Mouse (Mus musculus) myocyte (in vitro differentiated cells): ENCODE results near the gene Osbpl8. TPM values are rescaled to one million over a fixed set of nuclear protein-coding genes. Genes with fewer than 3 reads are reported as not detected.

Experiments used
- H3K27me3 ChIP-seq: one replicate; pipeline ENCODE4 v1.6.1; 2011; ENCODE audit not compliant: control insufficient read depth, insufficient read depth, insufficient read length
- H3K36me3 ChIP-seq: one replicate; pipeline ENCODE4 v1.6.1; 2011; ENCODE audit not compliant: control insufficient read depth, insufficient read depth
- H3K4me2 ChIP-seq: one replicate; pipeline ENCODE4 v1.6.1; 2011; ENCODE audit warnings: low read depth, control low read depth
- H3K4me3 ChIP-seq: one replicate; pipeline ENCODE4 v1.5.1; 2011; ENCODE audit warnings: mild to moderate bottlenecking, control low read depth, moderate library complexity
- H3K79me2 ChIP-seq: one replicate; pipeline ENCODE4 v1.6.1; 2011; ENCODE audit not compliant: control insufficient read depth, insufficient read depth
- H3ac ChIP-seq: one replicate; pipeline ENCODE4 v1.6.1; 2011; ENCODE audit not compliant: control insufficient read depth, insufficient read length
- CEBPB ChIP-seq: IDR thresholded peaks from 2 replicates; pipeline ENCODE4 v1.6.1; 2011; ENCODE audit warnings: mild to moderate bottlenecking, moderate library complexity; ENCODE audit not compliant: poor library complexity, insufficient read depth, severe bottlenecking
- E2F4 ChIP-seq: IDR thresholded peaks from one replicate; pipeline ENCODE4 v1.6.1; 2011; ENCODE audit warnings: mild to moderate bottlenecking, control low read depth, moderate library complexity; ENCODE audit not compliant: insufficient read depth
- MAX ChIP-seq: IDR thresholded peaks from one replicate; pipeline ENCODE4 v1.6.1; 2011; ENCODE audit warnings: low read depth, mild to moderate bottlenecking, control low read depth
- MYOD1 ChIP-seq, 3 experiments: IDR thresholded peaks; one replicate each; pipeline ENCODE4 v1.6.1; 2011; ENCODE audit warnings: control low read depth in 2 of 3, low read depth in 2 of 3, mild to moderate bottlenecking in 2 of 3, moderate library complexity in 1 of 3; ENCODE audit not compliant: insufficient read length in 2 of 3, control insufficient read depth in 1 of 3
- MYOG ChIP-seq, 3 experiments: IDR thresholded peaks; one replicate each; pipeline ENCODE4 v1.6.1; 2011; ENCODE audit warnings: control low read depth in 2 of 3, low read depth in 2 of 3, mild to moderate bottlenecking in 2 of 3; ENCODE audit not compliant: insufficient read length in 2 of 3, control insufficient read depth in 1 of 3, insufficient read depth in 1 of 3
- POLR2A ChIP-seq: IDR thresholded peaks from one replicate; pipeline ENCODE4 v1.6.1; 2011; ENCODE audit warnings: low read depth, mild to moderate bottlenecking, control low read depth, moderate library complexity; ENCODE audit not compliant: insufficient read length
- POLR2AphosphoS2 ChIP-seq: IDR thresholded peaks from one replicate; pipeline ENCODE4 v1.6.1; 2011; ENCODE audit warnings: low read depth, control low read depth; ENCODE audit not compliant: insufficient read length
- REST ChIP-seq: IDR thresholded peaks from one replicate; pipeline ENCODE4 v1.6.1; 2011; ENCODE audit warnings: mild to moderate bottlenecking, control low read depth, moderate library complexity; ENCODE audit not compliant: insufficient read depth, insufficient read length
- SRF ChIP-seq: IDR thresholded peaks from one replicate; pipeline ENCODE4 v1.6.1; 2011; ENCODE audit warnings: low read depth; ENCODE audit not compliant: control insufficient read depth, insufficient read length
- TCF12 ChIP-seq: IDR thresholded peaks from one replicate; pipeline ENCODE4 v1.6.1; 2011; ENCODE audit warnings: mild to moderate bottlenecking, control low read depth; ENCODE audit not compliant: poor library complexity, insufficient read depth, severe bottlenecking
- TCF3 ChIP-seq: IDR thresholded peaks from one replicate; pipeline ENCODE4 v1.6.1; 2011; ENCODE audit warnings: low read depth, control low read depth; ENCODE audit not compliant: insufficient read length
- USF1 ChIP-seq: IDR thresholded peaks from one replicate; pipeline ENCODE4 v1.6.1; 2011; ENCODE audit warnings: low read depth, mild to moderate bottlenecking, control low read depth, moderate library complexity
- polyA plus RNA-seq: library from polyadenylated mRNA; unstranded; fragments of >200 nt; fragmentation: generic; extraction: Trizol; gene quantifications from one replicate; pipeline ENCODE4 v1.2.1, GENCODE M21; 2012; ENCODE audit warnings: missing spikeins

The Osbpl8 gene
- polyA plus RNA-seq, 1 experiment: 5.3 TPM

GRCm38 (mm10) chr10:111273463-111274088, 109.0 kb downstream of the Osbpl8 start:
- Histone ChIP-seq H3K4me2 (no peak overlapping the region), H3K4me3 (no peak overlapping the region), H3K27me3 (no peaks in the 10 kb centered on the region), H3ac (no peak overlapping the region), H3K79me2 (no peaks in the 10 kb centered on the region), H3K36me3 (peaks cover 32% of the 10 kb centered on the region)
- TF ChIP-seq CEBPB: no peak
- no peak for TF ChIP-seq POLR2AphosphoS2
- no peak for TF ChIP-seq TCF3
- TF ChIP-seq REST: no peak
- TF ChIP-seq SRF: no peak
- no peak for TF ChIP-seq E2F4
- TF ChIP-seq POLR2A: no peak
- TF ChIP-seq TCF12: no peak
- no peak for TF ChIP-seq MYOG (IDR thresholded peaks at IDR 0.05; ENCODE audit: control insufficient read depth in 1 of 3, insufficient read depth in 1 of 3, insufficient read length in 2 of 3, low read depth in 2 of 3)
- no peak for TF ChIP-seq USF1
- TF ChIP-seq MYOD1 (IDR thresholded peaks at IDR 0.05; ENCODE audit: control insufficient read depth in 1 of 3, insufficient read length in 2 of 3, low read depth in 2 of 3): no peak
- TF ChIP-seq MAX: no peak

- Histone ChIP-seq H3K4me3 (no peak overlapping the region), H3K4me2 (no peak overlapping the region), H3K36me3 (peaks cover 30% of the 10 kb centered on the region), H3K27me3 (no peaks in the 10 kb centered on the region), H3K79me2 (no peaks in the 10 kb centered on the region), H3ac (no peak overlapping the region)
- TF ChIP-seq SRF (no peak), MYOD1 (IDR thresholded peaks at IDR 0.05; ENCODE audit: control insufficient read depth in 1 of 3, insufficient read length in 2 of 3, low read depth in 2 of 3) (peak in 2 of 3 experiments; percentile 58 to 66), MYOG (IDR thresholded peaks at IDR 0.05; ENCODE audit: control insufficient read depth in 1 of 3, insufficient read depth in 1 of 3, insufficient read length in 2 of 3, low read depth in 2 of 3) (peak in 2 of 3 experiments; percentile 61 to 68), TCF12 (no peak)
These were observed 111.3 kb downstream of the Osbpl8 start for GRCm38 (mm10) chr10:111275822-111276221.

- TF ChIP-seq CEBPB (no peak), TCF12 (no peak), POLR2A (no peak), TCF3 (no peak), MYOG (IDR thresholded peaks at IDR 0.05; ENCODE audit: control insufficient read depth in 1 of 3, insufficient read depth in 1 of 3, insufficient read length in 2 of 3, low read depth in 2 of 3) (no peak), USF1 (no peak), REST (no peak), SRF (no peak), E2F4 (no peak), MAX (no peak), MYOD1 (IDR thresholded peaks at IDR 0.05; ENCODE audit: control insufficient read depth in 1 of 3, insufficient read length in 2 of 3, low read depth in 2 of 3) (no peak), POLR2AphosphoS2 (no peak)
- H3K4me3 ChIP-seq: peak overlapping the region; percentile 46
These were observed 133.1 kb downstream of the Osbpl8 start for GRCm38 (mm10) chr10:111297631-111298030.

GRCm38 (mm10) chr10:111298140-111299098, 133.9 kb downstream of the Osbpl8 start, which contains the start of gene Bbs10:
TSS of gene Bbs10 (plus strand) at chr10:111298679.
- Histone ChIP-seq H3K4me3 (peak within 1 kb of the TSS; percentile 46), H3ac (peak within 1 kb of the TSS; percentile 19), H3K79me2 (peaks cover 4% of the 10 kb centered on the region), H3K36me3 (peaks cover 6% of the 10 kb centered on the region), H3K27me3 (no peaks in the 10 kb centered on the region), H3K4me2 (peak within 1 kb of the TSS; percentile 80)
- peak; percentile 82 for TF ChIP-seq POLR2A
- TF ChIP-seq MYOG (IDR thresholded peaks at IDR 0.05; ENCODE audit: control insufficient read depth in 1 of 3, insufficient read depth in 1 of 3, insufficient read length in 2 of 3, low read depth in 2 of 3): no peak
- peak; percentile 43 for TF ChIP-seq USF1

More at GRCm38 (mm10) chr10:111297631-111298030, 133.1 kb downstream of the Osbpl8 start:
- Histone ChIP-seq H3K36me3 (peaks cover 11% of the 10 kb centered on the region), H3ac (peak overlapping the region; percentile 19), H3K27me3 (no peaks in the 10 kb centered on the region), H3K4me2 (peak overlapping the region; percentile 73), H3K79me2 (peaks cover 4% of the 10 kb centered on the region)
